Mouse (Mus musculus): Measurements from ENCODE around the gene Dnajc1.

Gene Dnajc1

DNA sequence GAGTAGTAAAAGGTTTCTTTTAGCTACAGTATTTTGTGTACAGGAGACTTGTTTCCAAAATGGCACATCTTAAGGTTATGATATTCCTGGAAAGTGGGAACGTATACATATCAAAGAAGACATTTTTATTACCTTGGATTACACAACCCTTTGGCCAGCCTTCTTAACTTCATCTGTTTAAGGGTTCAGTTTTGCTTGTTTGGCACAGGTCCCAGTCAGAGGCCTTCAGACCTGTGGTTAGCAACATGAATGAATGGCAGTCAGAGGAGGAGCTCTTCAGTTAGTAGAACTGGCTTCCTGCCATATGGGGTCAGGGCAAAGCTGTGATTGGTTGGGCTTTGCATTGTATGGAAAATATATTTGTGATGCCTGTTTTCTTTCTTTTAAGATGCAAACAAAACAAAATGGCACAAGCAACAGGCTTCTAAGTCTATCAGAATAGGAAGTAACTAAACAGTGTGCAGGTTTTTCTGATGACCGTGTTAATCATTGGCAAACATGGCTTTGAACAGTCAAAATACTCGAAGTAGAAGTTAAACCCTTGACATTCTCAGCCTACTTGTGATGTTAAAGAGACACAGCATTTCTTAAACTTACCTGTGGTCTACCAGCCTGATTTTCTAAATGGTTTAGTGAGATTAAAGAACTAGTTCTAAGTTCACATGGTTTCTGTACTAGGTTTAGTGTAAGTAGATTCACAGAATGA lies 196.8 kb downstream of the Dnajc1 start:
- peak; percentile 93 for DNase-seq (ENCODE audit: low read depth)

DNA sequence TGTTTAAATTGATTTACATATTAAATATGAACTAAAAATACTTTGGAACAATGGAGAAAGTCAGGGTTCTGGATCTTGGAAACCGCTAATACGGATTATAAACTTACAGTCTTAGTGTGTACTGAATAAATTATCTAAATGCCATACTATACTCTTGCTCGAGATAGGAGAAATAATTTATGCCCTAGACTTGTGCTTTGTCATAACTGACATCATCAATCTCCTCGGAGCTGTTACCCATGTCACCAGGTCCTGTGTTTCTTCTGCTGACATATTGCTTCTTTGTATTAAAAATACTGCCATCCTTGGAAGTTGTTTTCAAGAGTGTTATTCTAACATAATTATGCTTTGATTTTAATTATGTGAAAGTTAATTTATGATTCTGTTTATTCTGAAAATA lies 197.3 kb downstream of the Dnajc1 start:
- DNase-seq (ENCODE audit: low read depth) = no peak

DNA sequence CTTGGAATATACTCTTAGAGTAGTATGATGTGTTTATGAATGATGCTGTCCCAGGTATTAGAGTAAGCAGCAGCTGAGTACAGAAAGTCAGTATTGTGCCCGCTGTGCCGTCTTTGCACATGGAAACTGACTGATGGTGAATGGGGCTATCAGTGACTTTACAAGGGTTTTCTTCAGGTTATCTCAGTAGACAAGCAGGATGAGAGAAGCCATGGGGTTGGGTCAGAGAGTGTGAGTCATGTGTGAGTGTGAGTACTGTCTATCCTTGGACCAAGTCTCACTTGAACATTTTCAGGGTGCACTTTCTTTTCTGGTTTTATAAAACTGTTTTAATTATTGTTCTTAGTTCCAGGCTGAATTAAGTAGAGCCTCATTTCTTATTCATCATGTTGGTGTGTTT lies 204.3 kb downstream of the Dnajc1 start:
- no peak for DNase-seq (ENCODE audit: low read depth)

DNA sequence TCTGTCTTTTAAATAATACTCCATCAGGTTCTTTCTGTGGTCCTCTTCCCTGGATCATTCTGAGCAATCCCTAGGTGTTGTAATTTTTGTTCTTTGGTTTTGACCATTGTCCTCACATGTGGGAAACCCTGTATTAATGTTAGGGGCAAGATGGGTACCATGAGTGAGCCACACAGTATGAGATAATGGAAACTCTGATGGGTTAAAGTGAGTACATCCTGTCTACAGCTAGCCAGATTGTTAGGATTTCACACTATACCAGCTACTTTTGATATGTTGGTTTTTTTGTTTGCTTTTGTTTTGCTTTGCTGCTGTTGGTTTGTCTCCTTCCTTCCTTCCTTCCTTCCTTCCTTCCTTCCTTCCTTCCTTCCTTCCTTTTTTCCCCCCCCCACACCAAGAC lies 209.6 kb downstream of the Dnajc1 start:
- no peak for DNase-seq (ENCODE audit: low read depth)

DNA sequence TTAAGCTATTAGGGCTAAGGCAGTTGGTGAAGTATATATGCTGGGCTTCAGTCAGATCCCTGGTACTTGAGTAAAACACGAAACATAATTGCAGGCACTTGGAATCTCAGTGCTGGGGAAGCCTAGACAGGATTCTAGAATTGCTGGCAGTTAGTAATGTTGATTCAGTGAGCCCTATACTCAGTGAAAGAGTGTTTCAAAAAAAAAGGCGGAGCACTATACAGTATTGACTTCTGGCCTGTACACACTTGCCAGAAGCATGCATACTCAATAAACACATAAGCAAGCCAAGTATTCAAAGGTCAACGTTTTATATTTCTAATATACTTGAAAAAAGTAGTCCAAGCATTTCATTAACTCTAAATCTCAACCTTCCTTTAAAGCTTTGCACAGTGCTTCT lies 211.0 kb downstream of the Dnajc1 start:
- DNase-seq (ENCODE audit: low read depth) = no peak

DNA sequence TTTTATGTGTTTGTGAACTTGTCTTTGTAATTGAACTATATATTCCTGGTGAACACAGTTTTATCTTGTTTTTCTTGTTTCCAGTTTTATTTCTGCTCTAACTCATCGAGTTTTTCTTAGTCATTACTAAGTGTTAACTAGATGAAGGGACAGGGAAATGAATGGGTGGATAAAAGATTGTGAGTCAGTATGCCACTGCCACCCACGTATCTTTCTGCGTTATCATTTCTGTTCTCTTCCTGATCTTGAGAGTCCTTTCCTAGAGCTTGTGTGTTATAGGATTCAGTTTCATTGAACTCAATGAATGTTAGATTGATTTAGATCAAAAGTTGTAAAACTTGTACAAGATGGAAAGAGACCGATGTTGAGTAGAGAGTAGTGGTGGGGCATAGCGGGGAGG lies 212.3 kb downstream of the Dnajc1 start:
- no peak for DNase-seq (ENCODE audit: low read depth)

DNA sequence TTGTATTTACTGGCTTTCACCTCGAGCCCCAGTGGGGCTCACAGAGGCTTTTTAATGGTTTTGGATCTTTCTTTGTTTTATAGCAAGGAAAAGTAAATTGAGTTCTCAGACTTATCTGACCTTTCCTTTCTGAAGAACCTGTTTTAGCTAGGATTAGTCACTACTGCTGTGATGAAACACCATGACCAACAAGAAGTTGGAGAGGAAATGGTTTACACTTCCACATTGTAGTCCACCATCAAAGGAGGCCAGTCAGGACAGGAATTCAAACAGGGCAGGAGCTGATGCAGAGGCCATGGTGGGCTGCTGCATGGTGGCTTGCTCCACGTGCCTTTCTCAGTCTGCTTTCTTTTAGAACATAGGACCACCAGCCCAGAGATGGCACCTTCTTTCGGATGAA lies 216.4 kb downstream of the Dnajc1 start:
- DNase-seq (ENCODE audit: low read depth) = no peak

DNA sequence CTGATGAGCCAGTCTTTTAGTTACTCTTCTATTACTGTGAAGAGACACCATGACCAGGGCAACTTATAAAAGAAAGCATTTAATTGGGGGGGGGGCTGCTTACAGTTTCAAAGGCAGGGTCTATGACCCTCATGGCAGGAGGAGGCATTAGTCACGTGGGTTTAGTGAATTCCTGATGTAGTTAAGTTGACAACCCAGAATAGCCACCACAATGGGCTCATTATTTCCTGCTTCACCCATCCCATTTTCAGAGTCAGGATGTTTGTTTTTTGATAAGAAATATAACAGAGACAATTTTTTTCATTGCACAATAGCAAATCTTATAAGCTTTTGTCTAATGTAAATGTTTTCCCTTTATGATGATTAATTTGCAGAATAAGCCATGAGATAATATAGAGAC lies 217.4 kb downstream of the Dnajc1 start:
- DNase-seq (ENCODE audit: low read depth) = no peak

DNA sequence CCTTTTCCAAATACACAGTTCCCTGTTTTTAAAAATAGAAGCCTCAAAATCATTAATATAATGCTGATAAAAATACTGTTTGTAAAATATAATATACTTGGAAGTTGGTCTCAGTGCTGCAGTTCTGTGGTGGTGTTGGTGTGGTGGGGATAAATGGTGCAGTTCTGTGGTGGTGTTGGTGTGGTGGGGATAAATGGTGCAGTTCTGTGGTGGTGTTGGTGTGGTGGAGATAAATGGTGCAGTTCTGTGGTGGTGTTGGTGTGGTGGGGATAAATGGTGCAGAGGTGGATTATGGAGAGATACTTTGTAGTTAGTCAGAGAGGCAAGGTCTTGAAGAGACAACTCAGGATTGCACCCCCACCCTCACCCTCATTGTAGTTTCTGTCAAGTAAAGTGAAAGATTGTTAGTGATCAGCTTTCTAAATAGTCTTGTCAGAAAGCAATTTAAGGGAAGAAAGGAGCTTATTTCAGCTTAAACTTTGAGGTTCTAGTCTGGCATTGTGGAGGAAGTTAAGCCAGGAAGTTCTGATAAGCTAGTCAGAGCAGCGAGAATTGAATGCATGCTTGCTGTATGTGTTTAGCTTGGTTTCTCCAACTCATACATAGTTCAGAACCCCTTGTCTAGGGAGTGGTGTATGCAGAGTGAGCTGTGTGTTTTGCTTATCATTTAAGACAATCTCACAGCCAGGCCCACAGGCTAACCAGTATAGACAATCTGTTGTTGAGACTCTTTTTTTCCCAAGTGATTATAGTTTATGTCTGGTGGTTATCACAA lies 223.3 kb downstream of the Dnajc1 start:
- no peak for DNase-seq (ENCODE audit: low read depth)

DNA sequence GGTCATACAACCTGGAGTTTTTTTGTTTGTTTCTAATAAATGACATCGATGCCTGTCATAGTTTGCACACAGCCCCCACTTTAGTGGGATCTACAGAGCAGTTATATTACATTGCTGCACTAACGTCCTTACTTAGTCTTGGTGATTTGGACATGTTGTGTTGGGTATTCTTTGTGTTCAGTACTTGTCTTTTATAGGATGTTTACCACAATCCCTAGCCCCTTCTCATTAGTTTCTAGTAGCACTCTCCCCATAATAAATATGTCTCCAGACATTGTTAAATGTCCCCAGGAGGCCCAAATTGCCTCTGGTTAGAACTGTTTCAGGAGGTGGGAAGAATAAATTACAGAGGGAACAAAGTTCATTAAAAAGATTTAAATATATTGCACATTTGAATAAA lies 227.1 kb downstream of the Dnajc1 start:
- DNase-seq (ENCODE audit: low read depth) = no peak

DNA sequence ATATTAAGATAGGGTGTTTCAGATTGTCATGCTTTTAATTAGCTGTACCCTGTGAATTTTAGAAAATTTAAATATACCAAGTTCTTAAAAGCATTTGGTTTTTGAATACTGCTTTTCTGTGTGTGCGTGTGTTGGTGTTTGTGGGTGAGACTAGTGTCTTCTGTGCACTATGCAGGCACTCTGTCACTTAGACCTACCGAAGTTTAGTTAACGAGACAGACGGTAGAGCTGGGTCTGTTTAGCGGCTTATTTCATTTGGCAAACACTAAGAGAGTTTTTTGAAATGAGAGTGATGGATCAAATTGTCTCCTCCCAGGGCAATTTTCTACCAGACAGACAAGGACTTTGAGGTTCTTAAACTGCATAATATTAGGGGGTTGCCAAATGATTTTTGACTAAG lies 231.6 kb downstream of the Dnajc1 start:
- DNase-seq (ENCODE audit: low read depth) = no peak

DNA sequence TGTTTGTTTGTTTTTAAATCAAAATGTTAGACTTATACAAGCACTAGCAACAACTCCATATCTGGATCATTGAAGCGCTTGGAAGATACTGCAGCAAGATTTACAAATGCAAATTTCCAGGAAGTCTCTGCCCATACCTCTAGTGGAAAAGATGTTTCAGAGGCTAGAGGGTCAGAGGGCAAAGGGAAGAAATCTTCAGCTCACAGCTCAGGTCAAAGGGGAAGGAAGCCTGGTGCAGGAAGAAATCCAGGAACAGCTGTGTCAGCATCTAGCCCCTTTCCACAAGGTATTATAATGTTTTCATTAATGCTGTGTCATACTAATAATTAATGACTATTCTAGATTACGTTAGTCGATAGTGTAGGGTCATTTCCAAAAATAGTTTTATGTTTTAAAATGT lies 233.2 kb downstream of the Dnajc1 start:
- DNase-seq (ENCODE audit: low read depth) = no peak

DNA sequence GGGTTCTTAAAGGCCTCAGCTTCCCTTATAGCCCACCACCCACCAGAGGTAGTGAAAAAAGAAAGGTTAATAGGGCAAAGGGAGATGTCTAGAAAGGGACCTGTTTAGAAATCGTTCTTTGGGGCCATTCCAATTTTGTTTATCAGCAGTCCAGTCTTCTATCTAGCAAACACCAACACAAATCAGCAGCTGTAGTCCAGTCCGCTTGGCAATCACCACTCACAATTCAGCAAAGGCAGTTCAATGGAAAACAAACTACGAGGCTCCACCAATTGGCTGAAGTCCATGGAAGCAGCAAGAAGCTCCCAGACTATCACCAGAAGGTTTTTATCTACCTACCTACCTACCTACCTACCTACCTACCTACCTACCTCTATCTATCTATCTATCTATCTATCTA lies 236.5 kb downstream of the Dnajc1 start:
- DNase-seq (ENCODE audit: low read depth) = no peak
